Mouse (Mus musculus) ES-Bruce4 (cell line): ENCODE measurements around the gene Dhrs7.

Experiments used
- CTCF ChIP-seq: IDR thresholded peaks from one replicate; pipeline ENCODE4 v1.8.1; 2011; ENCODE audit warnings: low read depth, low read length
- POLR2A ChIP-seq: IDR thresholded peaks from one replicate; pipeline ENCODE4 v1.8.1; 2011; ENCODE audit warnings: low read length; ENCODE audit not compliant: insufficient read depth

GRCm38 (mm10) chr12:72700013-72700412 is 35.3 kb upstream of the Dhrs7 start:
- TF ChIP-seq POLR2A (no peak), CTCF (no peak)
